Mouse (Mus musculus) heart, adult 9 months (tissue): Measurements from ENCODE around the gene Cfap58.

Experiments used
- DNase-seq, 2 experiments: peaks; one replicate each; pipeline ENCODE4 v3.0.0; 2022; ENCODE audit warnings: low spot score in 2 of 2

The Cfap58 gene

DNA sequence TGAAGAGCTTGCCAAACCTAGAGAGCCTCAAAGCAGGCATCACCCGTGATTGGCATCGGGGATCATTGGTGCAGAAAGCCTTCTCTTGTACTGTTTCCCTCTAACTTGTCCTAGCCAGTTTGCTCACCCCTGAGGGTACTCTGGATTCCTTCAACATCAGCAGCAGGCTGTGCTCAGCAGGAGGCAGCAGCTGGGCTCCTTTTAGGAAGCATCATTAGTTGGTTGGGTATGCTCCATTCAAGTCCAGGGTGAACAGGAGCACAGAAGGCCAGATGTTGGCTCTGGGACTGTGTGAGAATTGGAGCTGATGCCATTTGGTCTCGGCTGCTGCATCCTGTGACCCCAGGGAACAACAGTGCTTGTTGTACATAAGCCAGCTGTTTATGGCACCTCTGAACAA lies 142.2 kb downstream of the Cfap58 start:
- no peak for DNase-seq

DNA sequence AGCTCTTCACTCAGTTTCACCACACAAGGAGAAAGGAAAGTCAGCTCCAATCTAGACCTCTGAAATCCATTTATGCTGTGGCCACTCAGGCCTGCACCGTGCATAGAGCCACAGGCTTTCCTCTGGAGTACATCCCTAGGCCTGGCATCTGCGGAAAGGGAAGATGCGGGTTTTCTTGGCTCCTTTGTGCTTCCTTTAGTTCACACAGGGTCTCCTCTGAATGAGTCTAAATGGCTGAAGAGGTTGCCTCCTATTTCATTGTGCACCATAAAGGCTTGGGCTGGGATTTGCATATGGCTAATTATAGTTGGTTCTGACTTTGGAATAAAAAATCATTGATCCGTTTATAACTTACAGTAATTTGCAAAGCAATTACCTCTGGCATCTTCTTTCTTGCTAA lies 144.0 kb downstream of the Cfap58 start:
- DNase-seq, result no peak
